Mouse (Mus musculus): ENCODE measurements at regions not wholly inside any gene's neighbourhood (a gene's known extent, or its start where the extent isn't known, plus 50 kb on each side); places are given as distances from the start of the nearest gene placed in this dataset.
"Not testable (repeated sequence)": the region's sequence is repeated elsewhere in the genome, so short reads cannot be mapped to it uniquely, and the experiment has no call there.

- H3K9ac ChIP-seq (ENCODE audit: low read length), result no peak overlapping the region
- no peak overlapping the region for H3K4me3 ChIP-seq (ENCODE audit: low read depth, low read length)
- H3K4me2 ChIP-seq, result no peak overlapping the region
- H3K36me3 ChIP-seq (ENCODE audit: control insufficient read depth, insufficient read depth, low read length), result no peaks in the 10 kb centered on the region
- 23% methylated on average over 4 of the region's 4 CpGs for WGBS
- H3K27me3 ChIP-seq (ENCODE audit: control insufficient read depth, insufficient read depth, low read length), result no peaks in the 10 kb centered on the region
- peaks cover 3% of the 10 kb centered on the region for H3K4me1 ChIP-seq (ENCODE audit: control insufficient read depth, insufficient read depth, low read length)
- no peak overlapping the region for H3K27ac ChIP-seq (ENCODE audit: low read depth, low read length)
- DNase-seq (ENCODE audit: low spot score, missing footprints) (no peak), ATAC-seq (ENCODE audit: low FRiP score) (no peak)
- H3K9me3 ChIP-seq (ENCODE audit: control insufficient read depth, low read length), result no peaks in the 10 kb centered on the region
Measured at GRCm38 (mm10) chr14:76735107-76735506, 178.4 kb upstream of the Serp2 start.

- ATAC-seq (ENCODE audit: low FRiP score) (no peak), DNase-seq (ENCODE audit: low spot score, missing footprints) (no peak)
- H3K4me1 ChIP-seq (ENCODE audit: control insufficient read depth, insufficient read depth, low read length), result peaks cover 3% of the 10 kb centered on the region
- no peak overlapping the region for H3K27ac ChIP-seq (ENCODE audit: low read depth, low read length)
- no peaks in the 10 kb centered on the region for H3K9me3 ChIP-seq (ENCODE audit: control insufficient read depth, low read length)
- no peak overlapping the region for H3K4me3 ChIP-seq (ENCODE audit: low read depth, low read length)
- 86% methylated on average over 8 of the region's 8 CpGs for WGBS
- H3K27me3 ChIP-seq (ENCODE audit: control insufficient read depth, insufficient read depth, low read length), result no peaks in the 10 kb centered on the region
- H3K9ac ChIP-seq (ENCODE audit: low read length), result no peak overlapping the region
- H3K36me3 ChIP-seq (ENCODE audit: control insufficient read depth, insufficient read depth, low read length), result no peaks in the 10 kb centered on the region
- no peak overlapping the region for H3K4me2 ChIP-seq
Measured at GRCm38 (mm10) chr14:76733258-76733823, 176.7 kb upstream of the Serp2 start.

- no peak overlapping the region for H3K9ac ChIP-seq (ENCODE audit: low read length)
- ATAC-seq (ENCODE audit: low FRiP score) (no peak), DNase-seq (ENCODE audit: low spot score, missing footprints) (peak; percentile 61)
- no peaks in the 10 kb centered on the region for H3K9me3 ChIP-seq (ENCODE audit: control insufficient read depth, low read length)
- H3K4me1 ChIP-seq (ENCODE audit: control insufficient read depth, insufficient read depth, low read length), result peaks cover 3% of the 10 kb centered on the region
- H3K27me3 ChIP-seq (ENCODE audit: control insufficient read depth, insufficient read depth, low read length), result no peaks in the 10 kb centered on the region
- no peak overlapping the region for H3K4me3 ChIP-seq (ENCODE audit: low read depth, low read length)
- H3K27ac ChIP-seq (ENCODE audit: low read depth, low read length), result no peak overlapping the region
- no peak overlapping the region for H3K4me2 ChIP-seq
- WGBS, result 92% methylated on average over 19 of the region's 19 CpGs
- H3K36me3 ChIP-seq (ENCODE audit: control insufficient read depth, insufficient read depth, low read length), result no peaks in the 10 kb centered on the region
Measured at GRCm38 (mm10) chr14:76731096-76731986, 174.7 kb upstream of the Serp2 start.

- no peaks in the 10 kb centered on the region for H3K9me3 ChIP-seq (ENCODE audit: control insufficient read depth, low read length)
- DNase-seq (ENCODE audit: low spot score, missing footprints) (peak; percentile 8), ATAC-seq (ENCODE audit: low FRiP score) (no peak)
- H3K9ac ChIP-seq (ENCODE audit: low read length), result no peak overlapping the region
- no peaks in the 10 kb centered on the region for H3K36me3 ChIP-seq (ENCODE audit: control insufficient read depth, insufficient read depth, low read length)
- 85% methylated on average over 2 of the region's 2 CpGs for WGBS
- no peak overlapping the region for H3K4me3 ChIP-seq (ENCODE audit: low read depth, low read length)
- no peak overlapping the region for H3K27ac ChIP-seq (ENCODE audit: low read depth, low read length)
- H3K4me1 ChIP-seq (ENCODE audit: control insufficient read depth, insufficient read depth, low read length), result no peaks in the 10 kb centered on the region
- H3K4me2 ChIP-seq, result no peak overlapping the region
- no peaks in the 10 kb centered on the region for H3K27me3 ChIP-seq (ENCODE audit: control insufficient read depth, insufficient read depth, low read length)
Measured at GRCm38 (mm10) chr14:76725844-76726243, 169.2 kb upstream of the Serp2 start.

GRCm38 (mm10) chr14:76725231-76725630 is 168.5 kb upstream of the Serp2 start:
- not testable (repeated sequence) for H3K4me1 ChIP-seq (ENCODE audit: control insufficient read depth, insufficient read depth, low read length); H3K27ac ChIP-seq (ENCODE audit: low read depth, low read length); H3K9ac ChIP-seq (ENCODE audit: low read length); H3K27me3 ChIP-seq (ENCODE audit: control insufficient read depth, insufficient read depth, low read length); H3K4me3 ChIP-seq (ENCODE audit: low read depth, low read length); ATAC-seq (ENCODE audit: low FRiP score); DNase-seq (ENCODE audit: low spot score, missing footprints); H3K4me2 ChIP-seq; H3K36me3 ChIP-seq (ENCODE audit: control insufficient read depth, insufficient read depth, low read length); H3K9me3 ChIP-seq (ENCODE audit: control insufficient read depth, low read length)
- WGBS, result 90% methylated on average over 4 of the region's 4 CpGs

GRCm38 (mm10) chr14:76724826-76725225 is 168.1 kb upstream of the Serp2 start:
- Histone ChIP-seq H3K4me2 (no peak overlapping the region), H3K9me3 (ENCODE audit: control insufficient read depth, low read length) (no peaks in the 10 kb centered on the region), H3K36me3 (ENCODE audit: control insufficient read depth, insufficient read depth, low read length) (no peaks in the 10 kb centered on the region), H3K9ac (ENCODE audit: low read length) (no peak overlapping the region), H3K4me1 (ENCODE audit: control insufficient read depth, insufficient read depth, low read length) (no peaks in the 10 kb centered on the region), H3K4me3 (ENCODE audit: low read depth, low read length) (no peak overlapping the region), H3K27ac (ENCODE audit: low read depth, low read length) (no peak overlapping the region), H3K27me3 (ENCODE audit: control insufficient read depth, insufficient read depth, low read length) (no peaks in the 10 kb centered on the region)
- ATAC-seq (ENCODE audit: low FRiP score), result no peak
- no peak for DNase-seq (ENCODE audit: low spot score, missing footprints)
- 87% methylated on average over 8 of the region's 8 CpGs for WGBS

GRCm38 (mm10) chr14:76724395-76724794 is 167.7 kb upstream of the Serp2 start:
- Histone ChIP-seq H3K4me3 (ENCODE audit: low read depth, low read length) (no peak overlapping the region), H3K9me3 (ENCODE audit: control insufficient read depth, low read length) (no peaks in the 10 kb centered on the region), H3K36me3 (ENCODE audit: control insufficient read depth, insufficient read depth, low read length) (no peaks in the 10 kb centered on the region), H3K27ac (ENCODE audit: low read depth, low read length) (no peak overlapping the region), H3K9ac (ENCODE audit: low read length) (no peak overlapping the region), H3K27me3 (ENCODE audit: control insufficient read depth, insufficient read depth, low read length) (no peaks in the 10 kb centered on the region), H3K4me2 (no peak overlapping the region), H3K4me1 (ENCODE audit: control insufficient read depth, insufficient read depth, low read length) (no peaks in the 10 kb centered on the region)
- DNase-seq (ENCODE audit: low spot score, missing footprints) (peak; percentile 54), ATAC-seq (ENCODE audit: low FRiP score) (no peak)
- 84% methylated on average over 8 of the region's 8 CpGs for WGBS

- no peak for DNase-seq (ENCODE audit: low spot score, missing footprints)
- Histone ChIP-seq H3K4me2 (no peak overlapping the region), H3K27me3 (ENCODE audit: control insufficient read depth, insufficient read depth, low read length) (no peaks in the 10 kb centered on the region), H3K9me3 (ENCODE audit: control insufficient read depth, low read length) (no peaks in the 10 kb centered on the region), H3K4me3 (ENCODE audit: low read depth, low read length) (no peak overlapping the region), H3K27ac (ENCODE audit: low read depth, low read length) (no peak overlapping the region), H3K36me3 (ENCODE audit: control insufficient read depth, insufficient read depth, low read length) (no peaks in the 10 kb centered on the region), H3K4me1 (ENCODE audit: control insufficient read depth, insufficient read depth, low read length) (no peaks in the 10 kb centered on the region), H3K9ac (ENCODE audit: low read length) (no peak overlapping the region)
- ATAC-seq (ENCODE audit: low FRiP score), result no peak
- WGBS, result 67% methylated on average over 4 of the region's 4 CpGs
Measured at GRCm38 (mm10) chr14:76723551-76723950, 166.9 kb upstream of the Serp2 start.

GRCm38 (mm10) chr14:76722297-76722696 is 165.6 kb upstream of the Serp2 start:
- WGBS, result 94% methylated on average over 5 of the region's 5 CpGs
- no peak overlapping the region for H3K4me2 ChIP-seq
- no peaks in the 10 kb centered on the region for H3K27me3 ChIP-seq (ENCODE audit: control insufficient read depth, insufficient read depth, low read length)
- H3K27ac ChIP-seq (ENCODE audit: low read depth, low read length), result no peak overlapping the region
- ATAC-seq (ENCODE audit: low FRiP score), result no peak
- H3K9ac ChIP-seq (ENCODE audit: low read length), result no peak overlapping the region
- H3K9me3 ChIP-seq (ENCODE audit: control insufficient read depth, low read length), result no peaks in the 10 kb centered on the region
- H3K4me1 ChIP-seq (ENCODE audit: control insufficient read depth, insufficient read depth, low read length), result no peaks in the 10 kb centered on the region
- H3K36me3 ChIP-seq (ENCODE audit: control insufficient read depth, insufficient read depth, low read length), result no peaks in the 10 kb centered on the region
- H3K4me3 ChIP-seq (ENCODE audit: low read depth, low read length), result no peak overlapping the region
- DNase-seq (ENCODE audit: low spot score, missing footprints), result no peak

Measured in midbrain, embryonic 11.5 days (tissue).